Mouse (Mus musculus) stomach, postnatal 0 days (tissue): Measurements from ENCODE around the gene Pik3ip1.
A peak's percentile ranks its signal among the peaks of the same experiment; 100 is the strongest.

Experiments
- CTCF ChIP-seq: IDR thresholded peaks from 2 replicates; pipeline ENCODE4 v1.5.1; 2016; ENCODE audit warnings: antibody characterized with exemption, low read depth, mild to moderate bottlenecking, moderate library complexity
- EP300 ChIP-seq: optimal IDR thresholded peaks from 2 replicates; pipeline ENCODE3; 2016; ENCODE audit warnings: antibody characterized with exemption

GRCm38 (mm10) chr11:3366411-3366810, 36.2 kb downstream of the Pik3ip1 start:
- TF ChIP-seq CTCF, result no peak
- TF ChIP-seq EP300, result peak; percentile 67
